Mouse (Mus musculus): ENCODE measurements around the gene Anapc2. TPM values are rescaled to one million over a fixed set of nuclear protein-coding genes. Genes with fewer than 3 reads are reported as not detected.

Anapc2 gene
- total and polyA plus RNA-seq, 2 experiments from 2014 or later: 46.7 to 105 TPM

- H3K9ac ChIP-seq (replicated peaks; ENCODE audit: low read length): peak overlapping the region; percentile 38; the same call in 1 of the 2 replicates
- peaks cover 36% of the 10 kb centered on the region; the same call in 1 of the 2 replicates for H3K4me1 ChIP-seq (ENCODE audit: insufficient read depth, low read length)
- no peaks in the 10 kb centered on the region for H3K9me3 ChIP-seq (ENCODE audit: low read length)
- peak overlapping the region; percentile 71 for H3K27ac ChIP-seq
- H3K36me3 ChIP-seq (ENCODE audit: insufficient read depth, low read length): peaks cover 8% of the 10 kb centered on the region
- peak overlapping the region; percentile 53 for H3K4me2 ChIP-seq (ENCODE audit: low read depth, low read length)
- WGBS: under 1% methylated on average over 54 of the region's 54 CpGs
- no peak for TF ChIP-seq CTCF (IDR thresholded peaks at IDR 0.05; ENCODE audit: low read depth)
- peak overlapping the region; percentile 19 for H3K4me3 ChIP-seq (ENCODE audit: low read length)
- ATAC-seq: peak; percentile 33; the same call in 1 of the 2 replicates
- peaks cover 17% of the 10 kb centered on the region; the same call in 1 of the 2 replicates for H3K27me3 ChIP-seq (ENCODE audit: insufficient read depth, low read length)
- DNase-seq (ENCODE audit: low spot score): peak; percentile 68
Measured at GRCm38 (mm10) chr2:25290101-25290815, 18.0 kb downstream of the Anapc2 start.

- Histone ChIP-seq H3K9me3 (ENCODE audit: low read length) (no peaks in the 10 kb centered on the region), H3K27me3 (ENCODE audit: insufficient read depth, low read length) (peaks cover 17% of the 10 kb centered on the region; the same call in 1 of the 2 replicates), H3K4me3 (ENCODE audit: low read length) (peak overlapping the region; percentile 18; the same call in 1 of the 2 replicates), H3K4me1 (ENCODE audit: insufficient read depth, low read length) (peaks cover 36% of the 10 kb centered on the region; the same call in 1 of the 2 replicates), H3K36me3 (ENCODE audit: insufficient read depth, low read length) (peaks cover 10% of the 10 kb centered on the region), H3K9ac (replicated peaks; ENCODE audit: low read length) (no peak overlapping the region), H3K27ac (peak overlapping the region; percentile 71; the same call in 1 of the 2 replicates), H3K4me2 (ENCODE audit: low read depth, low read length) (peak overlapping the region; percentile 53)
- DNase-seq (ENCODE audit: low spot score) (peak; percentile 64), ATAC-seq (0 out of 2 replicates have a peak, but pooled peaks have one; percentile 24)
- under 1% methylated on average over 18 of the region's 18 CpGs for WGBS
- no peak for TF ChIP-seq CTCF (IDR thresholded peaks at IDR 0.05; ENCODE audit: low read depth)
Measured at GRCm38 (mm10) chr2:25290816-25291130, 18.5 kb downstream of the Anapc2 start.

- H3K27me3 ChIP-seq (ENCODE audit: insufficient read depth, low read length): peaks cover 17% of the 10 kb centered on the region; the same call in 1 of the 2 replicates
- H3K27ac ChIP-seq: peak overlapping the region; percentile 71; the same call in 1 of the 2 replicates
- peak overlapping the region; percentile 6; the same call in 1 of the 2 replicates for H3K9ac ChIP-seq (replicated peaks; ENCODE audit: low read length)
- peaks cover 36% of the 10 kb centered on the region; the same call in 1 of the 2 replicates for H3K4me1 ChIP-seq (ENCODE audit: insufficient read depth, low read length)
- H3K4me2 ChIP-seq (ENCODE audit: low read depth, low read length): peak overlapping the region; percentile 53
- H3K36me3 ChIP-seq (ENCODE audit: insufficient read depth, low read length): peaks cover 15% of the 10 kb centered on the region
- ATAC-seq (no peak), DNase-seq (ENCODE audit: low spot score) (no peak)
- WGBS: 11% methylated on average over 31 of the region's 32 CpGs
- H3K4me3 ChIP-seq (ENCODE audit: low read length): peak overlapping the region; percentile 18
- H3K9me3 ChIP-seq (ENCODE audit: low read length): no peaks in the 10 kb centered on the region
- no peak for TF ChIP-seq CTCF (IDR thresholded peaks at IDR 0.05; ENCODE audit: low read depth)
Measured at GRCm38 (mm10) chr2:25291184-25292053, 19.1 kb downstream of the Anapc2 start.

DNA sequence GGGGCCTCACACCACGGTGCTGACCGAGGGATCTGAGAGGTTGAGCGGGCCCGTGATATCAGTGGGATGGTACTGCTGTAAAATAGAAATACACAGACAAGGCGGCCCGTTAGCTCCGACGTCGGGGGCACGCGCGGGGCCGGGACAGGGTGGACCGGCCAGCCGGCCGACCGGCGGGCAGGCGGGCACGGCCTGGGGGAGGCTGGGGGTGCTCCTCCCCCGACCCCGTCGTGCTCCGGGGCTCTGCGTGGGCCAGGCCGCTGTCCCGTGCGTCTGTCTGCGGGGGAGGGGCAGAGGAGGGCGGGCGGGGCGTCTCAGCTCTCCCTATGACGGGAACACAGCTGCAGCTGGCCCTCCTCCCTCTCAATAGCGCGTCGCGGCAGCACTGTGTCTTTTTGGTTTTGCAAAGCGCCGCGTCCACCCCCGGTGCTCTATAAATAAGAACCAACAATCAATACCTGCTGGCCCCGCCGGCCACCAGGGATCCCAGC lies 19.8 kb downstream of the Anapc2 start:
- no peak overlapping the region for H3K27ac ChIP-seq
- H3K4me1 ChIP-seq (ENCODE audit: insufficient read depth, low read length): peaks cover 35% of the 10 kb centered on the region; the same call in 1 of the 2 replicates
- 8% methylated on average over 36 of the region's 43 CpGs for WGBS
- peaks cover 18% of the 10 kb centered on the region for H3K36me3 ChIP-seq (ENCODE audit: insufficient read depth, low read length)
- no peak for TF ChIP-seq CTCF (IDR thresholded peaks at IDR 0.05; ENCODE audit: low read depth)
- no peak for DNase-seq (ENCODE audit: low spot score)
- peaks cover 17% of the 10 kb centered on the region; the same call in 1 of the 2 replicates for H3K27me3 ChIP-seq (ENCODE audit: insufficient read depth, low read length)
- peak overlapping the region; percentile 33 for H3K4me2 ChIP-seq (ENCODE audit: low read depth, low read length)
- ATAC-seq: no peak
- H3K9ac ChIP-seq (replicated peaks; ENCODE audit: low read length): peak overlapping the region; percentile 6; the same call in 1 of the 2 replicates
- peak overlapping the region; percentile 17; the same call in 1 of the 2 replicates for H3K4me3 ChIP-seq (ENCODE audit: low read length)
- H3K9me3 ChIP-seq (ENCODE audit: low read length): no peaks in the 10 kb centered on the region

- DNase-seq (ENCODE audit: low spot score) (peak; percentile 77), ATAC-seq (no peak)
- H3K27me3 ChIP-seq (ENCODE audit: insufficient read depth, low read length): peaks cover 17% of the 10 kb centered on the region; the same call in 1 of the 2 replicates
- TF ChIP-seq CTCF (IDR thresholded peaks at IDR 0.05; ENCODE audit: low read depth): peak; percentile 91
- H3K4me3 ChIP-seq (ENCODE audit: low read length): no peak overlapping the region
- no peak overlapping the region for H3K27ac ChIP-seq
- no peaks in the 10 kb centered on the region for H3K9me3 ChIP-seq (ENCODE audit: low read length)
- 0 out of 2 replicates have a peak, but pooled peaks cover 30% of the 10 kb centered on the region for H3K4me1 ChIP-seq (ENCODE audit: insufficient read depth, low read length)
- no peak overlapping the region for H3K4me2 ChIP-seq (ENCODE audit: low read depth, low read length)
- WGBS: 0% methylated on average over 1 of the region's 1 CpGs
- no peak overlapping the region for H3K9ac ChIP-seq (replicated peaks; ENCODE audit: low read length)
- peaks cover 18% of the 10 kb centered on the region for H3K36me3 ChIP-seq (ENCODE audit: insufficient read depth, low read length)
Measured at GRCm38 (mm10) chr2:25292856-25293255, 20.6 kb downstream of the Anapc2 start.

DNA sequence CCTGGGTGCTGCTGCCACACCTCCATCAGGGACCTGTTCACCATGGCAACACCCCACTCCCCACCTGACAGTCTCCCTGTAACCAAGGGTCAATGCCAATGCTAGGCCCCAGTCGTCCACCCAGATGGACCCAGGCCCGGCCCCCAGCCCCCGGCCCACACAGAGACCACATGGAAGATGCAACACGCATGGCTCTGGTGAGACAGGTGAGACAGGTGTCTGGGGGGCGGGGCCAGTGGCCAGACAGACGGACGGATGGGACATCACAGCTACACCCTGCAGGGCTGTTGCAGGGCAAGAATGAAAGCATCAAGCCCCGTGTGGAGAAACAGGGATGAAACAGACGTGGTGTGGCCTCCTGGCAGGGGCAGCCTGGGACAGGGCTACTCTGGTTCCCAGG lies 21.4 kb downstream of the Anapc2 start:
- no peak for TF ChIP-seq CTCF (IDR thresholded peaks at IDR 0.05; ENCODE audit: low read depth)
- DNase-seq (ENCODE audit: low spot score): no peak
- peaks cover 22% of the 10 kb centered on the region for H3K36me3 ChIP-seq (ENCODE audit: insufficient read depth, low read length)
- H3K4me3 ChIP-seq (ENCODE audit: low read length): no peak overlapping the region
- ATAC-seq: no peak
- peaks cover 17% of the 10 kb centered on the region; the same call in 1 of the 2 replicates for H3K27me3 ChIP-seq (ENCODE audit: insufficient read depth, low read length)
- H3K27ac ChIP-seq: no peak overlapping the region
- no peaks in the 10 kb centered on the region for H3K9me3 ChIP-seq (ENCODE audit: low read length)
- H3K9ac ChIP-seq (replicated peaks; ENCODE audit: low read length): no peak overlapping the region; the same call in 1 of the 2 replicates
- no peak overlapping the region for H3K4me2 ChIP-seq (ENCODE audit: low read depth, low read length)
- H3K4me1 ChIP-seq (ENCODE audit: insufficient read depth, low read length): 0 out of 2 replicates have a peak, but pooled peaks cover 26% of the 10 kb centered on the region
- 69% methylated on average over 9 of the region's 9 CpGs for WGBS
